Mouse (Mus musculus) spleen, embryonic (tissue): ENCODE measurements at regions not wholly inside any gene's neighbourhood (a gene's known extent, or its start where the extent isn't known, plus 50 kb on each side); places are given as distances from the start of the nearest gene placed in this dataset.

Experiments
- CTCF ChIA-PET: fragments of 350-600 bp; sonication (Branson Sonifier 250); formaldehyde crosslinking; loops from one replicate; lab custom pipeline; 2022; lab: Charles Lee

DNA sequence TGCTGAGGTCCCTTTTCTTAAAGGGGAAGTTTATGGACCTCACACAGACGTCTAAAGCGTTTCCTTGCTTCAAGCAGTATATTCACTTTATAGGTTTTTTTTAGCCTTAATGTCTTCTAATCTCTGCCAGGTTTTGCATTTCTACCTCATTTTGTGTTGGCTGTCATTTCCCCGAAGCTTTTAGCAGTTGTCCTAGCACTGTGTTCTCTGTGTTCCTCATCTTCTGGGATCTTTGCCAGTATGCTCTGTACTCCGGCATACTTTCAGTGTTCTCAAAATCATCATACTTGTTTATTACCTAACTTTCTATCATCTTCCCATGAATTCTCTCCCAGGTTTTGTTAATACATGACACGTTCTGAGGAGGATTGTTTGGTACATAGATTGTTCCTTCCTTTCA is 333.5 kb upstream of the Lsamp start:
- CTCF ChIA-PET = no interaction called here

DNA sequence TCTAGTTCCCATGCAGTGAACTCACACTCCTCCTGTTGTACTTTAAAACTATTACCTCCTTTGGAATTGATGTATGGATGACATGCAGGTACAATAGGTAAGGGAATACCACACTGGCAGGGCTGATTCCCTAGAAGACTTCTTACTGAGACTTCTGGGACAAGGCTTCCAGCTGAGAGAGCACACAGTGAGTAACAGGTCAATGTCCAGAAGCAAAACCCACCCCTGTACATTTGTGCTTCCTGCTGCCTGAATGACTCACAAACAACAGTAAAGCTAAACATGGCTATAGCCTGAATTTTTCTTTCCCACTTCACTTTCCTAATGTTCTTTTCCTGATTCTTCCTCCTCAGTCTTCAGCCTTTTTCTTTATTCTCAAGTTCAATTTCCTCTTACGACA is 316.3 kb upstream of the Lsamp start:
- CTCF ChIA-PET = no interaction called here

DNA sequence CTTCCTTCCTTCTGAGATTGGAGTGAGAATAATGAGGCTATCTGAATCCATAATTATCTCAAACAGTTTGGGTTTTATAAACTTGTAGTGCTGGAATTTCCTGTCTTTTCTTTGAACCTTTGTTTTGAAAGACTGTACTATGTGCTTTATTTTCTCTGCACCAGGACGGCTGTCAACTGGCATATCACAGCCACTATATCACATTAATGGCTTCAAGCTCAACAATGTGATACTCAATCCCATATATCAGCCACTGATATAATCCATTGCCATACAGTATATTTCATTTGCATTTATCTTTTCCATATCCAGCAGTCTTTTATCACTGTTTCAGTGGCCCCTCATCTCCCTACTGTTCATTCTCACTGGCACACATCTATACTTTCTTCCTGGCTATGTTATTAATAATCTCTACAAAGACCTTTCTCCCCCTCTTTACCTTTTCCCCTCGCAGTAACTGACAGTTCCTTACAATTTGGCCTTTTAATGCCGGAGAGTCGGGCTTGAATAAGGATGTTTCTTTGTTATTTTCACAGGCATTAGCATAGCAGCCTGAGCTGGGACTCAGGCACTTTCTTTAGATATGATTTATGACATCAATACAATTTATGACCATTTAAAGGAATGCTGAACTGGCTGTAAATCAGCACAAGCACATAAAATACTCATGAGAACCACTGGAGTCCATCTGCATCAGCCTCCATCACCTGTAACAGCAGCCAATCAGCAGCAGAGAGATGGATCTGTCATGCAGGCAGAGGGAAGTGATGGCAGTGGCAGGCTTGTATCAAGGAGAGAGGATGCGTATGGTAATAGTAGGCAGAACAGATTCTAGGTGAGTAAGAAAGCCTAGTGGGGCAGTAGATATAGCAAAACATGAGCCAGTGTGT is 311.8 kb upstream of the Lsamp start:
- CTCF ChIA-PET = no interaction called here

DNA sequence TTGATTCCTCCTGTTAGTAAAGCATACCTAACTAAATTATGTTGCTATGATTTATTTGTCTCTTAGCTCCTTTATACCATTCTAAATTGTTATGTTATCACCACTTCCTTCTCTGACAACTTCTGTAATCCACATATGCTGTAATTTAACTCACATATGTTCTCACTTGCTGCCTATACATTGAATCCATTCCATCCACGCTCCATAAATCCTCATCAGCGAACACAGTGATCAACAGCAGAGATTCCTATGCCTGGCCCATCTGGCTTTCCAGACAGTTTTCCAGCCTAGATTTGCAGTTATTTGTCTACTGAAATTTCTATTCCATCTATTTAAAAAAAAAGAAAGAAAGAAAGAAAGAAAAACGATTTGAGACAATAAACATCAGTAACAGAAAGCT is 308.4 kb upstream of the Lsamp start:
- CTCF ChIA-PET = no interaction called here

DNA sequence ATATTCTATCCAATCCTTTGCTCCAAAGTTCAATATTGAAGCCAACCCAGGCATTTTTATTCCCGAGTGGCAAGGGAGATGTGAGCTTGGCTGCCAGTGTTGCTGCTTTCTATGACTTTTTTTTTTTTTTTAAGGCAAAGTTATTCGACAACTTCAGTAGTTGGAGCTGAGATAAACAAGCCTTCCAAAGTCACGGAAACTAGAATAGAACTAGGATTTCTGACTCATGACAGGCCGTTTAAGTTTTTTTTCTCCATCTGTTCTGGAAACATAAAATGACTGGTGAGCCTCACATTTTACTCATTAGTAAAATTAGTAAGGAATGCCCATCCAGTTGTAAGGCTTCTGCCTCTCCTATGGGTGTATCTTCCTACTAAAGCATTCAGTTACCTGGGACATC is 305.9 kb upstream of the Lsamp start:
- CTCF ChIA-PET = no interaction called here

DNA sequence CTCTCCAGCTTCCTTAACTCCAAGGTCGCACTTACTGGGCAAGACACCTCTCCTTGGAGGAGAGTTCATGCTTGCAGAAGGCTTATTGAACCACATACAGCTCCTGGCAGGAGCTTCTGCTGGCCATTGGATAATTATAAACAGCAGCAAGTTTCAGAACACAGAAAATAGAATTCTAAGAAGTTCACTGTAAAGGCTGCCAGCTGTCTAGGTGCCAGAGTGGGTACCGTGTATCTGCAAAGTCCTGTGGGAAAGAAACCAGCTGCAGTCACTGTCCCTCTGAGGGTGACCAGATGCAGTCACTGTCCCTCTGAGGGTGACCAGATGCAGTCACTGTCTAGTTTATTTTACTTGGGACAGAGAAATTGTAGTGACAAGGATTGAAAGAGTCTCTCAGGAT is 291.1 kb upstream of the Lsamp start:
- CTCF ChIA-PET = no interaction called here

DNA sequence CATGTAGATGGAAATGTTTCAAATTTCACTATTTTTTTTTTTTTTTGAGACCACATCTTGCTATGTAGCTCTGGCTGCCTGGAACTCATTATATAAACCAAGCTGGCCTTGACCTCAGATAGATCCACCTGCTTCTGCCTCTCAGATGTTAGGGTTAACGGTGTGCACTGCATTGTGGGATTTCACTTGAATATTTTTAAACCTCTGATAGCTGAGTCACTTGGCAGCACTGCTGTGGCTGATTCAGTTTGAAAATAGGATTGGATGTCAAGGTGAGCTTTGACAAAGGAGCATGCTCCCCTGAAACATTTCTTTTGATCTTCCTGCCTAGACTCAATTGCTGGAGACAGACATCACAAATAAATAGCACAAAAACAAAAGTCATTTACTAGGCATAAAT is 288.3 kb upstream of the Lsamp start:
- CTCF ChIA-PET = no interaction called here

DNA sequence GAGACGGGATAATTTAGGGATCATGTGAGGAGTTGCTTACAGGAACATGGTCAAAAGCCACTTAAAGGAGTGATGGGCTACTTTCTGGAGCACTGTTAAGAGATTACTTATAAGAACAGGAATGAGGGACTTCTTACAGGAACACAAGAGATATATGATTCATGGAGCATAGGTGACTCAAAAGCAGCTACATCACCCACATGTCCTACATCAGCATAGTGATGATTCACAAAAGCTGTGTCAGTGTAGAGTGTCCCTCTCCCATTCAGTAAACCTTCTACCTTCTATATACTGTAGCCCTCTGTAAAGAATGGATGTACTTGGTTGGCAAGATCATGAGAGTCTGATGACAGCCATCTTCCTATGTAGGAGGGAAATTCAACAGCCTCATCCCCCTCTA is 285.0 kb upstream of the Lsamp start:
- CTCF ChIA-PET = no interaction called here

DNA sequence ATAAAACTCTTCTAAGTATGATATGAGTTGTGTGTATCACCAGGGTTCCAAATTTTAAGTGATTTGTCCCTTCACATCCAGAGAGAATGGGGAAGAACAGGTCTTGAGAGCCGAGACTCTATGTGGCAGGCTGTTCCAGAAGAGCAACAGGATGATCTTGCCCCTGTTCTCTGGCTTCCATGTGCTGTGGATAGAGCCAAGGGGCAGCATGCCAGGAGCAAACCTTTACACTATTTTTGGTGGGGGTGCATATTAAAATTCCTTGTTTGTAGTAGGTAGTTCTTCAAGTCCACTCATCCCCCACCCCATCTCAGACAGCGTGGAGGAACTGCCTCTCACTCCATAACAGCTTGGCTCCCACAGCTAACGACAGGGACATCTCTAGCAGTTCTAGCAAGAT is 278.0 kb upstream of the Lsamp start:
- CTCF ChIA-PET = no interaction called here

DNA sequence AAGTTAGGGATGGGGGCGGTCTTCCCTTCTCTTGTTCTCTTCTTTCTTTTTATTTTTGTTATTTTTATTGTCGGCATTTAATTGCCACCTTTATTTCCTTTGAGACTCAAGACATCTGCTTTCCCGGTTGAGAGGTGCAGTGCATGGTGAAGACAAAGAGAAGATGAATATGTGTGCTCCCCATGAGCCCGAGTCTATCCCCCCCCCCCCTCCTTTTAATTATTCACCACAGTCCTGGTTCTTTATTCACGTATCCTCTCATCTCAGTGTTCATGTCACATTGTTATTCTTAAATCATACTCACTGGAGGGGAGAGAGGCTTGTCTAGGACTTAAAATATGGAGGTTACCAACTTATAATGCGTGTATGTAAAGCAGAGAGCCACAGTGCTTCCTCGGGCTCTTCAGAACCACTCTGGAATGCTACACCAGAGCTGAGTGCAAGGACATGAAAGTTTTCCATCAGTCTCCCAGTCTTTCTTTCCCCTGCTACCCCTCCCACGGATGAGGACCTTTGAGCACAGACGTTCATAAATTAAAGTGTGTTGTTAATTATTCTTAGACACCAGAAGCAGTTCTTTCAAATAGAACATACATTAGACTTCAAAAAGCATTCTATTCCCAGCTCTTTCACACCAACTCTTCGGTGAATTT is 274.6 kb upstream of the Lsamp start:
- CTCF ChIA-PET = no interaction called here

DNA sequence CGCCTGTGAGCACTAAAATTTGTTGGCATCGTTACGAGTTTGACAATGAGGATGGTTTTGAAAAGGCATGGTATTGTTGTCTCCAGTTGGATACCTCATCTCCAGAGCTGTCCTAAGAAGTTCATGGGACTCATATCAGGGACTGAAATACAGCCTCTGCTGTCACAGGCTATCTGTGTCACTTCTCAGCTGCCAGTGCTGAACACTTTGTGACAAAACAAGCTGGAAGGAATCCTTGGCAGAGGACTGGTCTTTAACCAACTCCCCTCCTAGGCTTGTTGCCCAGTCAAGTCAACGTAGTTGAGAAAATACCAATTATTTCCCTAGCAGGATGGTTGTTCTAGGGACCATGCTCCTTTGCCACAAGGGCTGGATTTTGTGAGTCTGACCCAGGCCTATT is 256.6 kb upstream of the Lsamp start:
- CTCF ChIA-PET = no interaction called here

DNA sequence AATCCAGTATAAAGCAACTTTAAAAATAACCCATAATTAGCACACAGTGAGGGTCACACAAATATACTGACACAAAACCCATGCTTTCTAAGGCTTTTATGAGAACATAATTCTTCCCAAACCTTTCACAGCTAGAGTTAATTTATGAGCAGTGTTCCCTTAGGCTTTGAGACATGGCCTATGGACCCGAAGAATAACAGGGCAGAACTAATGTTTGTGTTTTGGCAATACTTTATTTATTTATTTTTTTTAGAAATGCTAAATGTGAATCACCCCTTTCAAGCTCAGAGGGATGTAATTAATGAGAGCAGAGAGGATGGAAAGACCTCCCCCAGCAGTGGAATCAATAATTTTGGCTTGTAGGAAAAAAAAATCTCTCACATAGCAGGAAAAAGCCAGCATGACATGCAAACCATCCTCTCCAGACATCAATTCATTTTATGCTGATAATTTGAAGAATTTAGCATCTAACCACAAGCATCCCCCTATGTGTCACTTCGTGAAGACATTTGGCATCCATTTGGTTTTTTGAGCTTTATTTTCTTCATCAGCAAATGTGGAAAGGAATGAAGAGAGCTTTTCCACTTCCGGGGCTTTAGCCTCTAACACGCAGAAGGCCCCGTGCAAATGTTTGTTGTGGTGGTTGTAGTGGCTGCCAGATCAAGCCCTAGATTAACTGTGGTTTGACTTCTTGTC is 238.0 kb upstream of the Lsamp start:
- CTCF ChIA-PET = no interaction called here

DNA sequence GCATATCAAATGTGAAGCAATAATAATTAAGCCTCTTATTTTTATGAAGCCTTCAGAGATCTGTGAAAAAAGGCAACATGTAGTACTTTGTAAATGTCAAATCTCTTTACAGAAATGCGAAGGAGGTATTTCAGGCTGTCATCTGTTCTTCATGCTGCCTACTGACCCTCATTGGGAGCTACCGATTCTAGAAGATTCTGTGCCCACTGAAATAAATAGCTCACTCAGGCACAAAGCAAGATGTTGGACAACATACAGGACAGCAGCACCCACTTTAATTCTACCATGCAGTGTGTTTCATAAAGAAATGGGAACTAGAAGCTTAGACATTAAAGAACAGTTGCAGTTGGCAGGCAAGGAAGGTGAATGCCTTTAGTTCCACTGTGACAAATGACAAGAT is 232.4 kb upstream of the Lsamp start:
- CTCF ChIA-PET = no interaction called here

DNA sequence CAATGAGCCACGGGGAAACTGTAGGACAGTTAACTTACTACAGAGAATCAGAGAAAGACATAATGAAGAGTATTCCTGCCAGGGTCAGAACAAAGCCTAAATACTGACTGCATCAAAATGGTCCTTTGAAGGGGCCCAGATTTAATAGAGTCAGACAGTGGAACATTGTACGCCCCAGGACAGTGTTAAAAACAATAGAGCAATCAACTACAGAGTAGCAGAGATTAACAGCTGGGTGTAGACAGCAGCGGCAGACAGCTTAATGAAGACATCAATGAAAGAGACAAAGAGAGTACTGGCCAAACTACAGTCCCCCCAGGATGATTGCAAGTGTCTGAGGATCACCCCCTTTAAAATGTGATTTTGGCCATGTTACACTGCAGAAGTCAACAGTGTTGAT is 183.1 kb upstream of the Lsamp start:
- CTCF ChIA-PET = no interaction called here

DNA sequence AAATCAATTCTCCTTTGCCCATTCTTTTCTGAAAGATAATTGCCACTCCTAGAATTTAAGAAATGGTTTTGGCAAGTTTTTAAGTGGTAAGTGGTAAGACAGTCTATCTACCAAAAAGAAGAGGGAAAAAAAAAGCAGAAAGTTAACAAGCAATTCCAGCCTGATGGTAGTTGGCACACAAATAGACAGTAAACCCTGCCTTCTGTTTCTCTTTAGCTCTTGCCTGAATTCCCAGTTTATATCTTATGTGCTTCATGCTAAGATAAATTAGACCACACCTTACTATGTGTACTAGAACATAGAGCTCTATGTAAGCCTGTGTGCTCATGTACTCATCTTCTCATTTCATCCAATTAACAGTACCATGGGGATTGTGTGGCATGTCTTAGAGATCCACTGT is 164.0 kb upstream of the Lsamp start:
- CTCF ChIA-PET = no interaction called here

DNA sequence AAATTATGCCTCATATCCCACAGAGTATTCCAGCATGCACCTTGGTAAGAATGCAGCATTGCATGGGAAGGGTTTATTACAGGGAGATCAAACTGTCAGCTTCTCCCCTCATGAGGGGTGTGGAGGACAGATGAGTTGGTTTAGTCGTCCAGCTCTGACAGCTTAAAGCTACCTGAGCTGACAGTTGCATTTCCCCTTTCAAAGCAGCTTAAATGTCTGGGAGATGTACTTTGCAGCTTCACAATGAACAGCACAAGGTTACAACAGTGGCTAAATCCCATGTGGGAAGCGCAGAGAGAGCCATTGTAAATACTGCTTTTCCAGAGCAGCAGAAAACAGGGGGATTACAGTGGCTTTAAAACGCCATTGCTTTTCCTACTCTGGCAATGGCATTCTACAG is 149.9 kb upstream of the Lsamp start:
- CTCF ChIA-PET = no interaction called here

DNA sequence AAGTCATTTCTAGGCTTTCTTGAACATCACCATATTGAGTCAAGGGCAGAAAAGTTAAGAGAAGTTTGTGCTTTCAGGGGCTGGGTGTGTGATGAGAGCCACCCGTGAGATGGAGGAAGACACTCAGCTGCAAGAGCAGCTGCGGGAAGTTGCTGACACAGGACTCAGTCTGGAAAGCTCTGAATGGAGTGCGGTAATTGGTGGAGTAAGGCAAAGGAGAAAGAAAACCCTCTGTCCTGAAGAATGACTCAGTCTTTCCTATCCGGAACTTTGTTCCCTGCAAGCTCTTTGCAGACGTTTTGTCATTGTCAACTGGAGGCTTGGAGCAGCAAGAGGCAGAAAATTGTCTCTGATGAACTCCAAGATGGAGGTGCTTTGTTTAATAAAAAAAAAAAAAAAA is 102.6 kb upstream of the Lsamp start:
- CTCF ChIA-PET = interaction anchor here (0.6 kb wide), 1 partner anchor 1805 kb away, joined by 3 read pairs; no protein-coding TSS in a partner anchor

DNA sequence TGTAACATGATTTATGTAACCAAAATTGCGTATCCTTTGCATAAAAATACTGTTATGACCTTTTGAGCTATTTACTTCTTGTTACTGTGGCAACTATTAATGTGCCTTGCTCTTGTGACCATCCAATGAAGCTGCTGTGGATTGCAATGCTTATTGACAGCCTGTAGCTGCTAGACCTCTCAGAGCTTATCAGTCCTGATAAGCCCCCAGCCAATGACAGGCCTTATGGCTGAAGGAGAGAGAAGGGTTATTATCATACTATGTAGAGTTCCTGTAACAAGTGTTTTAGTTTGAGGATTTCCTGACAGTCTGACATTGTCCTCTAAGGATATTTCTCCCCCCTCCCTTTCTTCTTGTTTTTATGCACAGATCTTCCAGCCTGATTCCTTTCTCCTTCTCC is 96.2 kb upstream of the Lsamp start:
- CTCF ChIA-PET = no interaction called here
